Mouse (Mus musculus): Measurements from ENCODE around the gene Shkbp1.

GRCm38 (mm10) chr7:27307551-27307950 lies 48.3 kb downstream of the Shkbp1 start:
- TF ChIP-seq CTCF (IDR thresholded peaks at IDR 0.05) (peak; percentile 46), POLR2A (IDR thresholded peaks at IDR 0.05; ENCODE audit: insufficient read depth, low read depth, low read length) (no peak)

All from heart, adult 2 months (tissue).